Mouse (Mus musculus): ENCODE results near the gene Bbip1. TPM values are rescaled to one million over a fixed set of nuclear protein-coding genes. Genes with fewer than 3 reads are reported as not detected.
A peak's percentile ranks its signal among the peaks of the same experiment; 100 is the strongest.

Gene Bbip1
- total and polyA plus RNA-seq, 3 experiments: 38.8 to 95.7 (median 41.0) TPM

GRCm38 (mm10) chr19:53880460-53880859 is 64.0 kb downstream of the Bbip1 start:
- Histone ChIP-seq H3K4me1 (ENCODE audit: control insufficient read depth in 1 of 2, insufficient read depth in 2 of 2) (peaks cover 2 to 6% of the 10 kb centered on the region in 2 experiments; a peak in 1 of 4 replicates), H3K9ac (ENCODE audit: insufficient read depth, low read depth) (no peak overlapping the region), H3K36me3 (replicated peaks in 1 of 2; ENCODE audit: control insufficient read depth in 1 of 2, insufficient read depth in 1 of 2, low read length in 1 of 2) (peaks cover 0 to 5% of the 10 kb centered on the region in 2 experiments), H3K4me2 (ENCODE audit: insufficient read depth, low read depth, poor library complexity, severe bottlenecking) (no peak overlapping the region), H3K9me3 (replicated peaks; ENCODE audit: low read length) (peaks cover 4% of the 10 kb centered on the region), H3K27ac (ENCODE audit: insufficient read depth, low read depth) (no peak overlapping the region), H3K27me3 (replicated peaks) (no peaks in the 10 kb centered on the region), H3K79me2 (replicated peaks; ENCODE audit: control insufficient read depth, extremely low read depth, insufficient read depth, poor library complexity, severe bottlenecking) (no peaks in the 10 kb centered on the region), H3K4me3 (replicated peaks in 1 of 3; ENCODE audit: low read depth in 2 of 3, low read length in 2 of 3, poor library complexity in 1 of 3) (no peak overlapping the region)
- DNase-seq (ENCODE audit: extremely low read depth): no peak
- dilution Hi-C loops (cut with MboI; ENCODE audit: extremely low pct_ligation_motif_present, extremely low pct_unique_long_range_greater_than_20kb, low sequenced_read_pairs): no loop called here
- TF ChIP-seq TBP (conservative IDR thresholded peaks at IDR 0.05; ENCODE audit: low read depth, low read length): no peak
- 0 out of 4 replicates have a peak, but pooled peaks of 1 of the 2 experiments have one; percentile 6 for TF ChIP-seq CTCF (conservative IDR thresholded peaks at IDR 0.05 in 1 of 2, IDR thresholded peaks at IDR 0.05 in 1 of 2; ENCODE audit: low read depth in 2 of 2, low read length in 2 of 2)
- no peak for TF ChIP-seq ZMIZ1 (IDR thresholded peaks at IDR 0.05; ENCODE audit: low read depth, low read length)
- TF ChIP-seq MAFK (IDR thresholded peaks at IDR 0.05; ENCODE audit: insufficient replicate concordance, low read length): no peak
- in situ Hi-C loops (cut with MboI; ENCODE audit: low pct_ligation_motif_present, low pct_unique_long_range_greater_than_20kb, low sequenced_read_pairs): no loop called here

Other genes with a start within 250 kb of the Bbip1 start
- 21.0 and 26.3 TPM in 2 replicates for gene Pdcd4, start 52.4 kb downstream of the Bbip1 start, total RNA-seq (2012; rRNA removed)
- 24.3 and 24.4 TPM in 2 replicates for gene Pdcd4, start 52.4 kb downstream of the Bbip1 start, total RNA-seq (2014; rRNA removed)
- 37.9 and 39.0 TPM in 2 replicates for gene Pdcd4, start 52.4 kb downstream of the Bbip1 start, polyA plus RNA-seq (2012; ENCODE audit: insufficient read length, low read depth)
- 14.1 and 15.4 TPM in 2 replicates for gene Shoc2, start 321 bp downstream of the Bbip1 start, total RNA-seq (2012; rRNA removed)
- gene Shoc2, start 321 bp downstream of the Bbip1 start, total RNA-seq (2014; rRNA removed): 25.8 and 27.1 TPM in 2 replicates
- 20.4 and 23.7 TPM in 2 replicates for gene Shoc2, start 321 bp downstream of the Bbip1 start, polyA plus RNA-seq (2012; ENCODE audit: insufficient read length, low read depth)
- 0.04 TPM in 2 replicates for gene Adra2a, start 99.5 kb upstream of the Bbip1 start, total RNA-seq (2012; rRNA removed)
- 0.05 TPM in 1 of 2 replicates, not detected in the other for gene Adra2a, start 99.5 kb upstream of the Bbip1 start, total RNA-seq (2014; rRNA removed)
- 0.07 TPM in 2 replicates for gene Adra2a, start 99.5 kb upstream of the Bbip1 start, polyA plus RNA-seq (2012; ENCODE audit: insufficient read length, low read depth)

All from CH12.LX (cell line).